ENCODE assay signal across 8 mouse cellular contexts in genomic region chr13:21754294-21755001, GRCm38 (mm10). TPM values are rescaled to one million over a fixed set of nuclear protein-coding genes. Genes with fewer than 3 reads are reported as not detected.
A peak's percentile ranks its signal among the peaks of the same experiment; 100 is the strongest.
DNase-seq lines count a peak whose midpoint lies in the region; ATAC-seq and TF ChIP-seq lines count a peak whose summit lies in the region.
"Not testable (repeated sequence)": the region's sequence is repeated elsewhere in the genome, so short reads cannot be mapped to it uniquely, and the experiment has no call there.

No protein-coding gene starts in this region.

- H3K27ac ChIP-seq in bone marrow macrophage, adult 2 months (ENCODE audit: insufficient read depth, low read depth, low read length) = peak overlapping the region; percentile 77
- peak overlapping the region; percentile 71 for H3K27ac ChIP-seq in embryonic fibroblast, embryonic 13.5 days (ENCODE audit: insufficient read depth, low read length)
- peak overlapping the region; percentile 92 for H3K27ac ChIP-seq in heart, embryonic 16.5 days (ENCODE audit: low read length)
- peak overlapping the region; percentile 98 for H3K27ac ChIP-seq in liver, postnatal 0 days (ENCODE audit: low read depth)
- H3K27ac ChIP-seq in stomach, embryonic 15.5 days = peak overlapping the region; percentile 92

- H3K9ac ChIP-seq in heart, embryonic 16.5 days (ENCODE audit: low read length) = peak overlapping the region; percentile 75
- H3K9ac ChIP-seq in liver, postnatal 0 days (replicated peaks) = peak overlapping the region; percentile 60
- H3K9ac ChIP-seq in stomach, embryonic 15.5 days = peak overlapping the region; percentile 22; the same call in 1 of the 2 replicates

- TF ChIP-seq POLR2A in bone marrow macrophage, adult 2 months (IDR thresholded peaks at IDR 0.05; ENCODE audit: borderline replicate concordance, low read depth, low read length) = not testable (repeated sequence)
- peak; percentile 56; the same call in 1 of the 2 replicates for TF ChIP-seq POLR2A in embryonic fibroblast, embryonic 13.5 days (IDR thresholded peaks at IDR 0.05; ENCODE audit: low read depth, low read length)

- TF ChIP-seq CTCF in bone marrow macrophage, adult 2 months (IDR thresholded peaks at IDR 0.05; ENCODE audit: low read depth, low read length); embryonic fibroblast, embryonic 13.5 days (IDR thresholded peaks at IDR 0.05; ENCODE audit: borderline replicate concordance, insufficient read depth, low read length); liver, postnatal 0 days (IDR thresholded peaks at IDR 0.05; ENCODE audit: low read depth): not testable (repeated sequence)

- under 1% methylated on average over 22 of the region's 26 CpGs for WGBS in heart, embryonic 16.5 days
- WGBS in liver, postnatal 0 days (ENCODE audit: insufficient replicate concordance) = under 1% methylated on average over 15 of the region's 26 CpGs
- under 1% methylated on average over 21 of the region's 26 CpGs for WGBS in stomach, embryonic 15.5 days

- TF ChIP-seq EP300 in liver, postnatal 0 days (IDR thresholded peaks at IDR 0.05; ENCODE audit: low read depth) = peak; percentile 75; the same call in 1 of the 2 replicates

- not testable (repeated sequence) for H3K9me3 ChIP-seq in heart, embryonic 16.5 days (replicated peaks; ENCODE audit: control insufficient read depth, low read length); liver, postnatal 0 days (ENCODE audit: low read length); stomach, embryonic 15.5 days

- peak; percentile 5 for ATAC-seq in heart, embryonic 16.5 days (replicated peaks; ENCODE audit: extremely low read depth, insufficient read depth, low FRiP score)
- ATAC-seq in liver, postnatal 0 days = peak; percentile 1; the same call in 1 of the 2 replicates
- not testable (repeated sequence) for ATAC-seq in stomach, embryonic 15.5 days (ENCODE audit: insufficient read depth, low FRiP score, low read depth)

- not testable (repeated sequence) for H3K4me1 ChIP-seq in bone marrow macrophage, adult 2 months (ENCODE audit: control insufficient read depth, insufficient read depth, low read length); embryonic fibroblast, embryonic 13.5 days (ENCODE audit: control insufficient read depth, insufficient read depth, low read length); stomach, embryonic 15.5 days
- peaks cover 13% of the 10 kb centered on the region for H3K4me1 ChIP-seq in heart, embryonic 16.5 days (ENCODE audit: control insufficient read depth, insufficient read depth, low read length)
- peaks cover 13% of the 10 kb centered on the region for H3K4me1 ChIP-seq in liver, postnatal 0 days (ENCODE audit: insufficient read depth)

- peak overlapping the region; percentile 71 for H3K4me2 ChIP-seq in heart, embryonic 16.5 days (ENCODE audit: low read depth, low read length)
- peak overlapping the region; percentile 70 for H3K4me2 ChIP-seq in liver, postnatal 0 days (ENCODE audit: low read depth, low read length)
- H3K4me2 ChIP-seq in stomach, embryonic 15.5 days = peak overlapping the region; percentile 70

- not testable (repeated sequence) for H3K27me3 ChIP-seq in heart, embryonic 16.5 days (ENCODE audit: control insufficient read depth, insufficient read depth, low read length); liver, postnatal 0 days (ENCODE audit: insufficient read depth, low read length); stomach, embryonic 15.5 days (replicated peaks)

- peak overlapping the region; percentile 59 for H3K4me3 ChIP-seq in bone marrow macrophage, adult 2 months (ENCODE audit: insufficient read depth, low read length)
- peak overlapping the region; percentile 55 for H3K4me3 ChIP-seq in embryonic fibroblast, embryonic 13.5 days (ENCODE audit: insufficient read depth, low read length)
- H3K4me3 ChIP-seq in heart, embryonic 16.5 days (ENCODE audit: low read length) = peak overlapping the region; percentile 59
- H3K4me3 ChIP-seq in liver, postnatal 0 days (ENCODE audit: low read depth, low read length) = peak overlapping the region; percentile 46
- peak overlapping the region; percentile 47 for H3K4me3 ChIP-seq in stomach, embryonic 15.5 days (replicated peaks)

- DNase-seq in CD4-positive, CD25-positive, alpha-beta regulatory T cell, adult 2 months (ENCODE audit: low read depth, low spot score) = peak; percentile 64
- peak; percentile 61 for DNase-seq in kidney, postnatal 10 days
- peak; percentile 76 for DNase-seq in liver, postnatal 0 days
- DNase-seq in naive thymus-derived CD4-positive, alpha-beta T cell, adult 2 months (ENCODE audit: low read depth) = peak; percentile 55

- not testable (repeated sequence) for H3K36me3 ChIP-seq in heart, embryonic 16.5 days (ENCODE audit: control insufficient read depth, insufficient read depth); liver, postnatal 0 days (replicated peaks; ENCODE audit: insufficient read depth, low read length); stomach, embryonic 15.5 days

RNA-seq across cellular contexts. Expression of gene Hist1h2bn, which starts 0.5 kb away (rescaled TPM):
- polyA plus RNA-seq in bone marrow macrophage, adult 2 months (2012; ENCODE audit: insufficient read depth, insufficient read length, missing spikeins) = 7.1 and 7.3 TPM in 2 replicates
- polyA plus RNA-seq in embryonic fibroblast, embryonic 13.5 days (2011; ENCODE audit: insufficient read length, low read depth, missing spikeins) = 2.4 and 9.6 TPM in 2 replicates
- polyA plus RNA-seq in heart, embryonic 16.5 days (2015; fragmentation: Nextera tagmentation; extraction: Ambion mirVana) = 0.88 and 1.6 TPM in 2 replicates
- 7.2 and 7.3 TPM in 2 replicates for polyA plus RNA-seq in liver, postnatal 0 days (2015; fragmentation: Nextera tagmentation; extraction: Ambion mirVana)
- 3.3 and 6.0 TPM in 2 replicates for polyA plus RNA-seq in stomach, embryonic 15.5 days (2015; fragmentation: Nextera tagmentation; extraction: Ambion mirVana)

RNA-seq across cellular contexts. Expression of gene Hist1h2ak, which starts 0.8 kb away (rescaled TPM):
- 4.9 and 9.5 TPM in 2 replicates for polyA plus RNA-seq in bone marrow macrophage, adult 2 months (2012; ENCODE audit: insufficient read depth, insufficient read length, missing spikeins)
- 5.3 TPM in 1 of 2 replicates, not detected in the other for polyA plus RNA-seq in embryonic fibroblast, embryonic 13.5 days (2011; ENCODE audit: insufficient read length, low read depth, missing spikeins)
- 9.3 and 10.0 TPM in 2 replicates for polyA plus RNA-seq in heart, embryonic 16.5 days (2015; fragmentation: Nextera tagmentation; extraction: Ambion mirVana)
- 44.2 and 62.3 TPM in 2 replicates for polyA plus RNA-seq in liver, postnatal 0 days (2015; fragmentation: Nextera tagmentation; extraction: Ambion mirVana)
- polyA plus RNA-seq in stomach, embryonic 15.5 days (2015; fragmentation: Nextera tagmentation; extraction: Ambion mirVana) = 28.6 and 40.6 TPM in 2 replicates

RNA-seq across cellular contexts. Expression of gene Hist1h4k, which starts 4.1 kb away (rescaled TPM):
- polyA plus RNA-seq in bone marrow macrophage, adult 2 months (2012; ENCODE audit: insufficient read depth, insufficient read length, missing spikeins) = 3.6 and 8.9 TPM in 2 replicates
- 1.9 and 7.3 TPM in 2 replicates for polyA plus RNA-seq in embryonic fibroblast, embryonic 13.5 days (2011; ENCODE audit: insufficient read length, low read depth, missing spikeins)
- polyA plus RNA-seq in heart, embryonic 16.5 days (2015; fragmentation: Nextera tagmentation; extraction: Ambion mirVana) = 1.9 TPM in 1 of 2 replicates, not detected in the other
- 2.4 and 3.6 TPM in 2 replicates for polyA plus RNA-seq in liver, postnatal 0 days (2015; fragmentation: Nextera tagmentation; extraction: Ambion mirVana)
- polyA plus RNA-seq in stomach, embryonic 15.5 days (2015; fragmentation: Nextera tagmentation; extraction: Ambion mirVana) = 2.4 and 3.2 TPM in 2 replicates

RNA-seq across cellular contexts. Expression of gene Hist1h4j, which starts 19.6 kb away (rescaled TPM):
- 1.8 and 2.7 TPM in 2 replicates for polyA plus RNA-seq in bone marrow macrophage, adult 2 months (2012; ENCODE audit: insufficient read depth, insufficient read length, missing spikeins)
- polyA plus RNA-seq in embryonic fibroblast, embryonic 13.5 days (2011; ENCODE audit: insufficient read length, low read depth, missing spikeins) = 2.6 and 4.1 TPM in 2 replicates
- polyA plus RNA-seq in heart, embryonic 16.5 days (2015; fragmentation: Nextera tagmentation; extraction: Ambion mirVana) = 0.51 and 0.67 TPM in 2 replicates
- polyA plus RNA-seq in liver, postnatal 0 days (2015; fragmentation: Nextera tagmentation; extraction: Ambion mirVana) = 0.19 and 0.32 TPM in 2 replicates
- polyA plus RNA-seq in stomach, embryonic 15.5 days (2015; fragmentation: Nextera tagmentation; extraction: Ambion mirVana) = 2.9 and 3.6 TPM in 2 replicates

RNA-seq across cellular contexts. Expression of gene Hist1h1b, which starts 26.0 kb away (rescaled TPM):
- polyA plus RNA-seq in bone marrow macrophage, adult 2 months (2012; ENCODE audit: insufficient read depth, insufficient read length, missing spikeins) = 0.82 and 2.1 TPM in 2 replicates
- polyA plus RNA-seq in embryonic fibroblast, embryonic 13.5 days (2011; ENCODE audit: insufficient read length, low read depth, missing spikeins) = 2.3 and 7.8 TPM in 2 replicates
- 8.6 and 9.8 TPM in 2 replicates for polyA plus RNA-seq in heart, embryonic 16.5 days (2015; fragmentation: Nextera tagmentation; extraction: Ambion mirVana)
- 20.0 and 27.9 TPM in 2 replicates for polyA plus RNA-seq in liver, postnatal 0 days (2015; fragmentation: Nextera tagmentation; extraction: Ambion mirVana)
- polyA plus RNA-seq in stomach, embryonic 15.5 days (2015; fragmentation: Nextera tagmentation; extraction: Ambion mirVana) = 25.3 and 26.3 TPM in 2 replicates

Comparison
In these comparisons a context has a peak if more than half of its experiments do, and no peak if none do; other contexts are left out.
1. H3K9ac ChIP-seq: peak in every context shown above with its lines; median percentile 75 in heart, embryonic 16.5 days; 60 in liver, postnatal 0 days; 22 in stomach, embryonic 15.5 days.